Mouse (Mus musculus) CH12.LX (cell line): ENCODE results near the gene Mrps12.

Experiments
- CTCF ChIP-seq, 2 experiments: IDR thresholded peaks in 1 of 2; conservative IDR thresholded peaks in 1 of 2; 2 replicates each; pipeline ENCODE4 v1.5.1; 2011 to 2012; ENCODE audit warnings: low read depth in 2 of 2, low read length in 2 of 2, improper control_type of control experiment in 1 of 2, inconsistent platforms in 1 of 2, mild to moderate bottlenecking in 1 of 2, moderate library complexity in 1 of 2
- EP300 ChIP-seq: IDR thresholded peaks from 2 replicates; pipeline ENCODE4 v1.6.1; 2011; ENCODE audit warnings: low read length, improper control_type of control experiment
- MAX ChIP-seq: IDR thresholded peaks from 2 replicates; pipeline ENCODE4 v1.6.1; 2011; ENCODE audit warnings: low read length, improper control_type of control experiment
- MYC ChIP-seq: IDR thresholded peaks from 2 replicates; pipeline ENCODE4 v1.6.1; 2011; ENCODE audit warnings: low read depth, mild to moderate bottlenecking, improper control_type of control experiment, low read length
- NELFE ChIP-seq: IDR thresholded peaks from 2 replicates; pipeline ENCODE4 v1.6.1; 2011; ENCODE audit warnings: low read depth, low read length, improper control_type of control experiment

GRCm38 (mm10) chr7:28716590-28717281 lies 24.9 kb downstream of the Mrps12 start, which contains the start of gene Fbxo17:
- TF ChIP-seq CTCF (conservative IDR thresholded peaks at IDR 0.05 in 1 of 2, IDR thresholded peaks at IDR 0.05 in 1 of 2; ENCODE audit: low read depth in 2 of 2, low read length in 2 of 2) (no peak), EP300 (no peak), MAX (no peak), NELFE (no peak), MYC (no peak)
